Mouse (Mus musculus): ENCODE results near the gene 4933427I04Rik. TPM values are rescaled to one million over a fixed set of nuclear protein-coding genes. Genes with fewer than 3 reads are reported as not detected.

The 4933427I04Rik gene
- polyA plus RNA-seq (2012; ENCODE audit: low replicate concordance): not detected in 2 replicates

GRCm38 (mm10) chr4:123859379-123859778, at the start of gene 4933427I04Rik:
Gene 4933427I04Rik (plus strand): TSS chr4:123859679.

GRCm38 (mm10) chr4:123904333-123905125, 45.0 kb downstream of the 4933427I04Rik start, which contains the start of gene Mycbp:
Gene Mycbp (plus strand): TSS chr4:123904832.

Other genes with a start within 250 kb of the 4933427I04Rik start
- gene Macf1, start 175.3 kb upstream of the 4933427I04Rik start, polyA plus RNA-seq (2012; ENCODE audit: low replicate concordance): 241 and 250 TPM in 2 replicates
- 29.4 and 51.7 TPM in 2 replicates for gene Ndufs5, start 141.5 kb upstream of the 4933427I04Rik start, polyA plus RNA-seq (2012; ENCODE audit: low replicate concordance)
- 199 and 570 TPM in 2 replicates for gene Akirin1, start 109.3 kb upstream of the 4933427I04Rik start, polyA plus RNA-seq (2012; ENCODE audit: low replicate concordance)
- gene Rhbdl2, start 71.8 kb upstream of the 4933427I04Rik start, polyA plus RNA-seq (2012; ENCODE audit: low replicate concordance): 0.19 TPM in 1 of 2 replicates, not detected in the other
- 2.0 and 22.0 TPM in 2 replicates for gene Mycbp, start 45.2 kb downstream of the 4933427I04Rik start, polyA plus RNA-seq (2012; ENCODE audit: low replicate concordance)
- gene Rragc, start 57.8 kb downstream of the 4933427I04Rik start, polyA plus RNA-seq (2012; ENCODE audit: low replicate concordance): 14.5 and 22.7 TPM in 2 replicates
- 0.33 TPM in 1 of 2 replicates, not detected in the other for gene 4930535I16Rik, start 58.3 kb downstream of the 4933427I04Rik start, polyA plus RNA-seq (2012; ENCODE audit: low replicate concordance)

Data from hematopoietic multipotent progenitor cell, adult 10-12 weeks (in vitro differentiated cells).